Mouse (Mus musculus): ENCODE results near the gene Serpinb1b.
"Not testable (repeated sequence)": the region's sequence is repeated elsewhere in the genome, so short reads cannot be mapped to it uniquely, and the experiment has no call there.

The Serpinb1b gene

DNA sequence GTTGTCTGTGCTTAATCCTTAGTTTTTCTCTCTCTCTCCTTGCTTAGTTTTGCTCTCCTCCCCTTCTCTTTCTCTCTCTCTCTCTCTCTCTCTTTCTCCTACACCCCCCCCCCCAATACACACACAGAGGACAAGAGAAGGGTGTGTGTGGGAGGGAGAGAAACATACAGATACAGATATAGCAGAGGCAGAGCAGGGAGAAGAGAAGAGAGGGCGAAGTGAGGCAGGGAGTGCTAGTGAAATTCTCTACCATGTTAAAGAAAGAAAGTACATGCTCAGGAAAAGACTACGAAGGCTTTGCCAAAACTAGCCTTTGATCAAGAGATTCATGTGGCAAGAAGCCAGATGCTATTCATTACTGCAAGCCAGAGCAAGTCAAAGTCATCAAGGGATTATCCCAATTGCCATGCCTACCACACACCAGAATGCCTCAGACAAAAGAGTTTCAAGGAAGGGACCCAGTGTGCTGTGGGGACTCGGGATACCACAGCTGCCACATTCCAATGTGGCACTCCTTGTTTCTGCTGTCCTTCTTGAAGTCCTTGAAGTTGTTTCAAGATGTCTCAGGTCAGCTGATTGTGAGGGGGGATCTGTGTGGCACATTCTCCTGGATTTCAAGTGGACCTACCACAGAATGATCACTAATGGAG is at the start of gene Serpinb1b:
TSS of gene Serpinb1b (plus strand) at position 520 of the 650 bp plus-strand sequence.
- DNase-seq = no peak

DNA sequence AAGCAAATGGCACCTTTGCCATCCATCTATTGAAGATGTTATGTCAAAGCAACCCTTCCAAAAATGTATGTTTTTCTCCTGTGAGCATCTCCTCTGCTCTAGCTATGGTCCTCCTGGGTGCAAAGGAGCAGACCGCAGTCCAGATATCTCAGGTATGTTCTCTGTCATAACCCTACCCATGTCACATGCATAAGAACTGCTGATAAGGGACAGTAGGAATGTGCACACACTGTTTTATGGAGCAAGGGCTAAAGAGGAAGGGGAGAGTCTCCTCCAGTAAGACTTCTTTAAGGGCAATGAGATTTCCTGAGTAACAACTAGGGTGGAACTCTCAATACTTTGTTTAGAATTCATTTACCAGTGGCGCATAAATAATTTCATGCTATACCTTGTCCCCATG is 48.9 kb upstream of the Serpinb1b start:
- DNase-seq = not testable (repeated sequence)

DNA sequence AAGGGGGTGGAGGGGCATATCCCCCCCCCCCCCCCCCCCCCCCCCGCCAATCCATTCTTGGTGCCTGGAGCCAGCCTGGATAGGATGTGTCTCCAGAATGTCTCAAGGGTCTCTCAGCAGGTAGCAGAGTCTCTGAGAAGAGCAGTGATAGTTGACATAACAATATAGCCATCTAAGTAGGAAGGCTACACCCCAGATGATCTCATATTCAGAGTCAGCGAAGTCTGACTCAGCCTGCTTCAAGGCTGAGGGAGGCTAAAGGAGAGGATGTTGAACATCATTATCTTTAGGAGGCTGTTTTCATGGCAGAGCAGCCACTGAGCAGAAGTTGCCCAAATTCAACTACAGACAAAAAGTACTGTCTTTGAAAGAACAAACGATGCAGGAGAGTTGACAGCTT is 48.1 kb upstream of the Serpinb1b start:
- DNase-seq = no peak

DNA sequence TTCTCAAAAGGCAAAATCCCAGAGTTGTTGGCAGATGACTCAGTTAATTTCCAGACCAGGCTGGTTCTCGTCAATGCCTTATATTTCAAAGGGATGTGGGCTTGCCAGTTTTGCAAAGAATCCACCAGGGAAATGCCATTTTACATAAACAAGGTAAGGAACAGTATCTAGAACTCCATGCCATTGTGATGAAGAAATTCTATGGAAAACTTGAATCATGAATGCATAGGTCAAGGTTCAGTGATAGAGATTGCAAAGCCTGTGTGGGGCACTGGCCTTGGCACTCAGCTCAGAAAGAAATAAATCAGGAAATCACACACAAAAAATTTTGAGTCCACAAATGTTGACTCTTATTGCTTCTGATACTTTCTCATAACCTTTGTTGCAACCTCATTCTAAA is 42.9 kb upstream of the Serpinb1b start:
- no peak for DNase-seq

DNA sequence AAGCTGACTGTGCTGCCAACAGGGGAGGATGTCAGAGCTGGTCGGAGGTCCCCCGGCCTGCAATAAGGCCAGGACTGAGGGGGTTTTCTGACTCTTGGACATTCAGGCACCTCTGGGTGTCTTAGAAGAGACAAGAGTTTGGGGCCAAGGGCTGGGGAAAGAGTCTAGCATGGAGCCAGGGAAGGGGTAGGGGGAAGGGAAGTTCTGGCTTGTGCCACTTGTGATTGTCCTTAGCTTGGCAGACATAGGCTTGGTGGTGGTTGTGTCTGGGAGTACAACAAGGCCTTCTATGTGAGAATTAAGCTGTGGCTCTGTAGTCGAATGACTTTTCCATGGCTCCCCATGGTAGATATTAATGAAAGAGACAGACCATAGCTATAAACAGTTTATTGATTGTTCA is 34.8 kb upstream of the Serpinb1b start:
- DNase-seq = no peak

DNA sequence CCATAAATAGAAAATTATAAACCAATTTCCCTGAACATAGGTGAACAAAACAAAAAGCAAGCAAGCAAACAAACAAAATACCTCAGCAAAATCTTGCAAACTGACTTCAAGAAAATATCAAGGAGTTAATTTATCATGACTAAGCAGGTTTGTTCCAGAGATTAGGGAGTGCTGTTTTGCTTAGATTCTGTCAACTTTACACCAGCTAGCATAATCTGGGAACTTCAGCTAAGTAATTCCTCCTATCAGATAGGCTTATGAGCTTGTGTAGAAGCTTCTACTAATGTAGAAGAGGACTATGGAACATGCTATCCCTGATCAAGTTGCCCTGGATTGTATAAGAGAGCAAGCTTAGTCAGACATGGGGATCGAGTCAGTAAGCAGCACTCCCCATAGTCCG is 31.1 kb upstream of the Serpinb1b start:
- no peak for DNase-seq

DNA sequence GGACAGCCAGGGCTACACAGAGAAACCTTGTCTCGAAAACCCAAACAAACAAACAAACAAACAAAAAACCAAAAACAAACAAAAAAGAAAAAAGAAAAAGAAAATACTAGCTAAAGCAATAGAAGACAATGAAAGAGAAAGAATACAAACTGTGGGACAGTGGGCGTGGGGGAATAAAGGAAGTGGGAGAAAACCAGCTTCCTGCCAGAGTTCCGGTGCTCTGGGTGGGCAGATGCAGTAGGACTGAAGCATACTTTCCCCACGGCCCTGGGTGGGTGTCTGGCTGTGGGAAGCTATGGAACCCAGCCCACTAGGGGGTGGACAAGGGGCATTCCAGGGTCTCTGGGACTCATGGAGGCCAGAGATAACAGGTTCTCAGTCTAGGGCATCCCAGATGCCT is 30.2 kb upstream of the Serpinb1b start:
- no peak for DNase-seq

DNA sequence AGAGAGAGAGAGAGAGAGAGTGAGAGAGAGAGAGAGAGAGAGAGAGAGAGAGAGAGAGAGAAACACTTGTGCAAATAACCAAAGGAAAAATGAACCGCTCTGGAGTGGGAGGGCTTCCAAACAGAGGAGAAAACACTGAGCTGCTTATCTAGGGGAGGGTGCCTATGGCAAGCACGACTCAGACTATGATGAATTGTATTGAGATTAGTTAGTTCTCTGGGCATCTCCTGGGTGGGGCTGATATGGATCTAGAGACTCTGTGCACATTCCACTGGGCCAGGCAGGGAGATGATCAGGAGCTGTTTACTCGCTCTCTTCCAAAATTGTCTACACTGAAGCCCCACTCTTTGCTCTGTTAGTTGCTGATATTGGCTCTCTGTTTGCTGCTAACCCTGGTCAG is 26.7 kb upstream of the Serpinb1b start:
- no peak for DNase-seq

DNA sequence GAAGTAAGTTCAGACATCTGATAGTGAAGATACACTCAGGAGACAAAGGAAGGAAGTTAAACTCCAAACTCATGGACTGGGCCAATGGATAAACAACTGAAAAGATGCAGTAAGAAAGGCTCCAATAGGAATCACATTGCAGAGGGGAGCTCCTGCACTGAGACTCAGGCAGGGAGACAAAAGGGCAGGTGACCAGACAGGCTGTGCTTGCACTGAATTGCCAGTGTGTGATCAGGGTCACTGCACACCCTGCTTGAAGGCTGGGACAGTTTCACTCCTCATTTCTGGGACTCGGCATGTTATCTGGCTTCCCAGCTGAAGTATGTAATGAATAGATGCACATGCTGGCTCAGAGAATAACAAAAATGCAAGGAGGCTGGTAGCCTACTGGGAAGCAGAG is 15.3 kb upstream of the Serpinb1b start:
- DNase-seq = no peak

DNA sequence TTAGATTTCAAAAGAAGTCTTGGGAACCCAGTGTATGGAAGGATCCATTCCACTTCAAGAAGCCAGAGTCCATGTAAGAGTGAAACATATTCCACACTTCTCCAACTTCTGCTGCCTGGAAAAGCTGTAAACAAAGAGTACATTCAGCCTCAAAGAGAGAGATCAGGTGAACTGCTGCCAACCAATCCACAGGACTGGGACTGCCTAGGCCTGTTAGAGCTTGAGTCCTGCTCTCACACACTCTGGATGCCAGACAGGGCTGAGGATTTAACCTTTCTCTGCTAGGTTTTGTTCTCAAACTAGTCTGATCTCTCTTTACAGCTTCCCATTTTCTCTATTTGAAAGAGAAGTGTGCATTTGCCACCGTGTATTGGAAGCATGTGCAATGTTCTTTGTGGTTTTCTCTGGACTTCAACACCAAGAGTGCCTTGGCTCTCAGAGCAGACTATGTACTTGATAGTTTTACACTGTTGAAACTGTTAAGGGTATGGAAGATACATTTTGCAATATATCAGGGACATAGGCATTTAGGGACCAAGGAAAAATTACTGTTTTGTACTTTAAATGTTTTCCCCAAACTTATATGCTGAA is 10.9 kb upstream of the Serpinb1b start:
- no peak for DNase-seq

DNA sequence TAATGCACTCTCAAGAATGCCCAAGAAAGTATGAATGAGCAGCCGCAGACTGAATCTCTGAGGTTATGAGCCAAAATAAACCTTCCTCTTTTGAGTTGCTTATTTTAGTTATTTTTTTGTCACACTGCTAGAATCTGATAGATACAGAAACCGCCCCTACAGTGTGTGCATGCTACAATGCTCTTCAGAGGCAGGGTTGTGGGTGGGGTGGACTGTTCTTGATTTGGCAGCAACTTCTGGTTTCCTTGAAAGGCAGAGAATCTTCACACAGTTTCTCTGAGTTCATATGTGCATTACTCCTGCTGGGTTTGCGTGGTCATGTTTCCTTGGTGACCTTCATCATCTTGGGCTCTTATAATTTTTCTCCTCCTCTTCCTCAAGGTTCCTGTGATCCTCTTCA is 10.2 kb upstream of the Serpinb1b start:
- DNase-seq = no peak

DNA sequence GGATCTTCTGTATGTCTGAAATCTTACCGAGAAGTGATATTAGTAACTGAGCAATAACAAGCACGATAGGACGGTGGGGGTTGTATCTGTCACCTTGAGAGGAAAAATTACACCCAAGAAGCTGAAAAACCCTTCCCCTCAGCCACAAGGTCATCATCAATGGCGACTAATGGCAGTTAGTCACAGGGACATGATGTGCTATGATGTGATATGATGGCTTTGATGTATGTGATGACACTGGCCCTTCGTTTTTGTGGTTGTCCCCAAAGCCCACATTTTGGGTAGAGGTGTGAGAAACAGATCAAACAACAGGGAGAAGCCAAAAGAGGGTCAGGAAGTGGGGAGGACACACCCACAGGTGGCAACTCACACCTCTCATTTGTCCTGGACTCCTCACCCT is 6.6 kb upstream of the Serpinb1b start:
- no peak for DNase-seq

DNA sequence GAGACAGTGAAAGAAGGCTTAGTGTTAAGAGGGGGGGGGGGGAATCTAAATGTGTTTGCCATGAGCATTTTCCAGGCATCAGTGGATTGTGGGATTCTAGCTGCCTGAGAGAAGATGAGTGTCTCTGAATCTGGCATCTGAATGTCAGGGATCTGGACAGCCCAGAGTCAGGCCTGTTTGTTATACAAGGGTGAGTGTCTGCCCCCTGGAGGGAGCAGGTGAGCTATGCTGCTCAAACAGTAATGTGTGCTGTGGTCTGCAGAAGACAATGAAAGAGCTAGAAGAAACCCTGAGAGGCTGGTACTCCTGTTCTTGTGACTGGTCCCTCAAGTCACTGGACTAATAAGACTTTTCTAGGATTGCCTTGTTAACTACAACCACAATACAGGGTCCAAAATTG is 4.3 kb upstream of the Serpinb1b start:
- DNase-seq = peak in 1 of 2 experiments; percentile 12

DNA sequence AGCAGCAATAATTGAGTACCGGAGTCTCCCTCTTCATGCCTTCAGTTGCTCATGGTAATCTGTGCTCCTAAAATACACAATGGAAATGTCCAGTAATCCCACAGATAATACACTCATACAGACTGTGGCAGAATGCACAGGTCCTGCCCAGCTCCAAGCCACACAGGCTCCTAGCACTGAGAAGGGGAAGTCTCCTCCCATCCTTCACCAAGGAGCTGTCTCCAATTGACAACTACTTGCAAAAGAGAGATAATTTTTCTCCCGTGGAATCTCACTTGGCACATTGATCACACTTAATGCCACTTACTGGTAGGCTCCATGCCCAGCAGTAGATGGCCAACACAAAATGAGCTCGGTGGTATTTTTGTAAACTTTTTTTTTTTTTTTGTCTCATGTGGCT is 2.1 kb upstream of the Serpinb1b start:
- DNase-seq = no peak

DNA sequence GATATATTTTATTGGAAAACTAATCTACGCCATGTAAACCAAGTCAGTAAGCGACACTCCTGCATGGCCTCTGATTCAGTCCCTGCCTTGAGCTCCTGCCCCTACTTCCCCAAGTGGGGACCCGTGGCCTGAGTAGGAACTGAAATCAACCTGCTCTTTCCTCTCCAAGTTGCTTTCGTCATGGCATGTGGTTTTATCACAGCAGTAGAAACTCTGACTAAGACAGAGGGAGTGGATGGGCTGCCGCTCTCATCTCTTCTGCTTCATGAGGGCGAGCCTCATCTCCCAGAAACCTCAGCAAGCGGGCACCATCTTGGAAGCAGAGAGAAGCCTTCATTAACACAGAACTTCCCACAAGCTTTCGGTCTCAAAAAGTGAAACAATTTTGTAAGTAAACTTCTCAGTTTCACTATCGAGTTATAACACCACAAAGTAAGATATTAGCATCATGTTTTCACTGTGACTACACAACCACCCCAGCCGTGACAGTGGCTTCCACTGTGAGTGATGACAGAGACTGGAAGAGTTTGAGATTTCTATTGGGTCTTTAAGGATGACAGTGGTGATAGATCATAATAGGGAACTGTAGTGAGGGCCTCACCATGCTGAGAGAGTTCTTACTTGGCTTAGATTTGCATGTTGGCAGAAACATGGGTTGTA is 1.2 kb upstream of the Serpinb1b start:
- DNase-seq = no peak

DNA sequence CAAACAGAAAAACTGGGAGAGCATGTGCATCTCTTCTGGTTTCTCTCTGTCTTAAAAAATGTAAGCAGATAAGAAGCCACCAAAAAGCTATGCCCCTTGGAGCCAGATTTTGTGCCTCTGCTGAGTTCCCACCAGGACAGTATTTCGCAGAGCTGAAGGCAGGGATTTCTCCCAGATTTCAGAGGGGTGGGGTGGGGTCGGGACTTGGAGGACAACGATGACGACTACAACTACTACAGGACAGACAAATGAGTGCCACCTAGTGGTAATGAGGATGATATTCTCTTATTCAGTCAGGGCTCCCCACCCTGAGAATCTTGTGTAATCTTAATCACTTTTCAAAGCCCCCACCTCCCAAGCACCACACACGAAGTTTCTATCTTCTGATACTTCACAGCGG is 1.0 kb downstream of the Serpinb1b start:
- no peak for DNase-seq

DNA sequence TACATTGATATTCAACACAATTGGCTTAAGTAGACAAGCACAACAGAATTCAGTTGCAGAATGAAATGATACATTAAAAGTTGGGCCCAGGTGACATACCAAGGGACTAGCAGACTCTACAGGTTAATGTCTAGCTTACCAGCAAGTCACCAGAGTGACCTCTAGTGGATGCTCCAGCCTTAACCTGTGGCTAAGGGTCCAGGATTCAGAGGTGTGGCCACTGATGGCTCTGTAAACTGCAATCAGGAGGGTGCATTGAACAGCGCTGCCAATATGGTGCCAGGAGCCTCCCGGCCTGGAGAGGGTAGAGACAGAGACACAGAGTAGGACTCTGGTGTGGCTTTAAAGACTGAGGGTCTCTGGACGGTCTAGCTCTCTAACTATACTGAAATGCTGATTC is 2.0 kb downstream of the Serpinb1b start:
- peak; percentile 29 to 54 for DNase-seq

DNA sequence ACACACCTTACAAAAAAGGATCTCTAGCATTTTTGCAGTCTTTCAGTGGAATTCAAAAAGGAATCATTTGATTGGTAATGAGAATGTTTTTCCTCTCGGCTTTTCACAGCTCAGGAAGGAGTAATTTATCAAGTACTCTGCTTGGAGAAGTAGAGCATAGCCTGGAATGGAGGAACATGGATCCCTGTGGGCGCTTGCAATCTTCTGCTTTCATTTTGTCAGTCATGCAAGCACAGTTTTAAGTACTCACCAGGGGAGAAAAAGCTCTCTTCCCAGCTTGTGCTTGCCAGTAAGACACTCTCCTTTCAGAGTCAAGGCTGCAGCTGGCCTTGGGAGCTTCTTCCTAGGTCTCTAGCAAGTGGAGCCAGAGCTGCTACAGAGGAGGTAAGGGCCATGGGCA is 5.5 kb downstream of the Serpinb1b start:
- no peak for DNase-seq

DNA sequence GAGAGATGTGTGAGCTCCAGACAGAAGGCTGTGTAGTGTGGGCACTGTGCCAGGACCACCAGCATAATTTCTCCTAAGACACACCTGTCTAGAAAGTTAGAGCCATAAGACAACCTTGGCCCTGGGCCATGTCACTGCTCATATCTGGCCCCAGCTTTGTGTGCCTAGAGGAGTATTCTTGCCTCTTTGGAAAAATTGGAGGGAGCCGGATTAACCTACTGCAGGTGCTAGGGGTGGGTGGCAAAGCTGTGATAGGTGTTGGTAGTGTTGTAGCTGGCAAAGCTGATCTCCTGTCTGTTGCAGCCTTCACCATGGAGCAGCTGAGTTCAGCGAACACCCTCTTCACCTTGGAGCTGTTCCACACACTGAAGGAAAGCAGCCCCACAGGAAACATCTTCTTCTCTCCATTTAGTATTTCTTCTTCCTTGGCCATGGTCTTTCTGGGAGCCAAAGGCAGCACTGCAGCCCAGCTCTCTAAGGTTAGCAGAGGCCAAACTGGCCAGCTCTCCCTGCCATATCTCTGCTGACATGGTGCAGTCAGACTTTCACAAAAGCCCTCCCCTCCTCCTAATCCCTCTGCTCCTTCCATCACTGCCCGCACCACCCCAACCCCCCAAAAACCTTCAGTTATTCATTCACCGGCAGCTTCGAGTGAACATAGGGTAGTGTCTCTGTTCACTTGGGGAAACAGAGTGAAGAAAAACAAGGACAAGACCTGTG is 6.8 kb downstream of the Serpinb1b start:
- DNase-seq = peak; percentile 36 to 48

DNA sequence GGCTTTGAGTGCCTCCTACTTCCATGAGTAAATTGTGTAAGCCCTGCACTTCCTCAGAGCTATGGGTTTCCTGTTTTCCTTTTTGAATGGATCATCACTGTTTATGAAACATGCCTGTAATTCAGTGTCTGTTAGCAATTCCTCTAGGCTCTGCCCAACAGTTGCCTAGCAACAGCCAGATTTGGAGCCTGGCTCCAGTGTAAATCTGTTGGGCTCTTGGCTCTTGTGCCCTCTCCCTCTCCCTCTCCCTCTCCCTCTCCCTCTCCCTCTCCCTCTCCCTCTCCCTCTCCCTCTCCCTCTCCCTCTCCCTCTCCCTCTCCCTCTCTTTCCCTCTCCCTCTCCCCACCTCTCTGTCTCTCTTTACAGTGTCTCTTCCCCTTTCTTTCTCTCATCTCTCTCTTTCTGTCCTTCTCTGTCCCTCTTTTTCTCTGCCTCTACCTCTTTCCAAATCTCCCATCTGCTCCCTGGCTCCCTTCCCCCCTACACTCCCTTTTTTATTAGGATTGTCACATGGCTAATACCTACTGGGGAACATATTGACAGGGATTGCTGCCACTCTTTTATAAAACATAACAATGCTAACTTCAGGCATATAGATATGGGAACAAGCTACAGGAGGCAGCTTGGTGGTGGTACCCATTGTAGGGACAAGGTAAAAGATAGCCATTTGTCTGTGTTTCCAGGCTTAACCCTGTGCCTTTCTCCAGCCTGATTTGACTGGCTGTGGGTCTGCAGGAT is 7.5 kb downstream of the Serpinb1b start:
- DNase-seq = peak; percentile 26 to 64

DNA sequence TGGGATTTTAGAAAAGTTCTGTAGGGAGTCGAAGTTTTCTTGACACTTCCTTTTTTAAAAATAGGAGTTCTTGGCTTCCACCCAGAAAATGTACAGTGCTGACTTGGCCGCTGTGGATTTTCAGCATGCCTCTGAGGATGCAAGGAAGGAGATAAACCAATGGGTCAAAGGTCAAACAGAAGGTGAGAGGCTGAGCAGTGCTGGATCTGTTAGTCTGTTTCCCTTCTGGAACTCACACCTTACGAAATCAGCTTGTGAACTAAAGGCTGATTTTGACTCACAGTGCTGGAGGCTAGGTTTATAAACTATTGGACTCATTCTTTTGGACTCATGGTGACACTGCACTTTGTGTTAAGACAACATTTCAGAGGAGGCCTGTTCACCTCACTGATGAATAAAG is 11.2 kb downstream of the Serpinb1b start:
- DNase-seq = no peak

DNA sequence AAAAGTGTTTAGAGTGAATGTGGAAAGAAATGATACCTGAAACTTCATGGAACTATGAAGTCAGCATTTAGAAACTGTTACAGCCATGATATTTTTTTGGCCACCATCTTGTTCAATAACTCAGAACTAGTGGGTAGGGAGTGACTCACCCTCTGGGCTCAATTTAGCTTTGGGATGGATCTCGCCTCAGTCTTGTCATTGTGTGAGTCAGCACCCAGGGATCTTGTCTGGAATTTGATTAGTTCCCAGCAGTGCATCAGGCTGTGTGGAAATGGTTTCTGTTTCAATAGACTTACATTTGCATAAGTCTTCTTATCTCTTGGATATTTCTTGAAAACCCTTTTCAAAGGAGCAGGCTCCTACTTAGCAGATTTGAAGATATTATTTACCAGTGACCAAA is 12.2 kb downstream of the Serpinb1b start:
- no peak for DNase-seq

DNA sequence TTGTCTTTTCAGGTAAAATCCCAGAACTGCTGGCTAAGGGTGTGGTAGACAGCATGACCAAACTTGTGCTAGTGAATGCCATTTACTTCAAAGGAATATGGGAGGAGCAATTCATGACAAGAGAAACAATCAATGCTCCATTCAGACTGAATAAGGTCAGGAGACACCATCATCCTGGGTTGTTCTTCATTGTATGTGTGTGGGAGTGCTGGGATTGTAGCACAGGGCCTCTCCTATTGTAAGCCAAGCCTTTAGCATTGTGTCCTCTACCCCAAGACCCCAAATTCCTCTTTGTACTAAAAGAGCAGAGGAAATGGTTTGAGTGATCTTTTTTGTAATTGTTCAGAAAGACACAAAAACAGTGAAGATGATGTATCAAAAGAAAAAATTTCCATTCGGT is 12.9 kb downstream of the Serpinb1b start:
- DNase-seq = no peak

All from cerebellum, postnatal 25 days (tissue).